In the genomic region with DNA sequence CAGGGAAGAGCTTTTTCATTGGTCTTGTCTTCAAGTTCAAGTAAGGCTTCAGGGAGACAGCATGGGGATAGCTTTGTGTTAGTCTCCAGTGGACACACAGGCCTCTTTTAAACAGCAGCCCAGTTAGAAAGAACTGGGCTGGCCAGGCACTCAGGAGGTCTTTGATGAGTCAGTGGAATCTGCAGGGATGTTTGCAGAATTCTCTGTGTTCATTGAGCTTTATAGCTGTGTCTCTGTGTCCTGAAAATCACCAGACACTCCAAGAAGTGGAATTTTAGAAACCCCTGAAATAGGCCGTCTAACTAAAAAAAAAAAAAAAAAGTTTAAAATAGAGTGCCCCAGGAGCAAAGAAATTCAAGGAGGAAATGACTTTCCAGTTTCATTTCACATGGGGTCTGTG, we compare ENCODE assay signal across 16 mouse cellular contexts.
"Had no signal": no experiment of that assay in that cellular context is flagged by ENCODE, and none has a peak within 500 bp of the region (broad histone marks: within the 10 kb centered on the region; RNA-seq: fewer than 3 reads in every experiment).

No protein-coding gene starts in this region.

- H3K4me3 ChIP-seq: kidney, embryonic 15.5 days; liver, embryonic 13.5 days; myocyte; neural tube, embryonic 13.5 days had no signal

- H3K27ac ChIP-seq: kidney, embryonic 15.5 days; liver, embryonic 13.5 days; neural tube, embryonic 13.5 days had no signal

- H3K36me3 ChIP-seq: kidney, embryonic 15.5 days; liver, embryonic 13.5 days; neural tube, embryonic 13.5 days had no signal

- H3K9me3 ChIP-seq: kidney, embryonic 15.5 days; liver, embryonic 13.5 days; neural tube, embryonic 13.5 days had no signal

- H3K4me1 ChIP-seq: kidney, embryonic 15.5 days; liver, embryonic 13.5 days; neural tube, embryonic 13.5 days had no signal

- DNase-seq: kidney, adult 8-10 months; kidney, postnatal 14 days; kidney, postnatal 4 days; liver, embryonic 13.5 days; lung, adult 2 months; lung, postnatal 14 days; lung, postnatal 4 days; midbrain, embryonic 14.5 days; retina, postnatal 1 day; thymus, adult 2 months; thymus, postnatal 14 days; thymus, postnatal 4 days had no signal

- H3K27me3 ChIP-seq: kidney, embryonic 15.5 days; liver, embryonic 13.5 days; neural tube, embryonic 13.5 days had no signal

- H3K4me2 ChIP-seq: kidney, embryonic 15.5 days; liver, embryonic 13.5 days; midbrain, embryonic 11.5 days; neural tube, embryonic 13.5 days had no signal

- H3K9ac ChIP-seq: kidney, embryonic 15.5 days; liver, embryonic 13.5 days; neural tube, embryonic 13.5 days had no signal
